Mouse (Mus musculus) lung, postnatal 0 days (tissue): ENCODE measurements around the gene Gm43951.

Experiments
- CTCF ChIP-seq: IDR thresholded peaks from 2 replicates; pipeline ENCODE4 v1.5.1; 2016; ENCODE audit warnings: antibody characterized with exemption, mild to moderate bottlenecking
- EP300 ChIP-seq: IDR thresholded peaks from 2 replicates; pipeline ENCODE4 v1.6.1; 2016; ENCODE audit warnings: antibody characterized with exemption, mild to moderate bottlenecking, control low read depth

GRCm38 (mm10) chr11:72173506-72173905 is 33.1 kb downstream of the Gm43951 start:
- TF ChIP-seq EP300, result no peak
- TF ChIP-seq CTCF, result no peak
